Mouse (Mus musculus) urinary bladder, postnatal 25 days (tissue): Measurements from ENCODE around the gene Lce1j.
"Not testable (repeated sequence)": the region's sequence is repeated elsewhere in the genome, so short reads cannot be mapped to it uniquely, and the experiment has no call there.

Source experiments
- DNase-seq: peaks from one replicate; pipeline ENCODE4 v3.0.0; 2022; ENCODE audit warnings: low spot score

Gene Lce1j

DNA sequence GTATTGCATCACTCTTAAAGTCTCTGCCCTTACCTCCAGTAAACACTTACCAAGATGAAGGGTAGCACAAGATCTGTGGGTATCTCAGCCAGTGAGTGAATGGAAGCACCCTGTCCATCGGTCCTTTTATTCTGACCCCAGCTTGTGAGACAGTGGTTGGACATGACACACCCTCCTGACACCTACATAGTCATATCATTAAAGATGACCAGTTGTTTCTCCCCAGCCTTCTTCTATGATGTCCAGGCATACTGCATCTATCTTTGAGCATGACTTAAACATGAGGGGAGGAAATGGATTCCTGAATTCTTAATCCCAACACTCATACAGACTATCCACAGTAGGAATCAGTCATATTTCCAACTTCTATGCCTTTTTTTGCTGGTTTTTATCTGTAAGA, at the start of gene Lce1j:
Lce1j (minus strand) TSS at position 101 of the 400 bp plus-strand sequence.
- DNase-seq, result no peak

DNA sequence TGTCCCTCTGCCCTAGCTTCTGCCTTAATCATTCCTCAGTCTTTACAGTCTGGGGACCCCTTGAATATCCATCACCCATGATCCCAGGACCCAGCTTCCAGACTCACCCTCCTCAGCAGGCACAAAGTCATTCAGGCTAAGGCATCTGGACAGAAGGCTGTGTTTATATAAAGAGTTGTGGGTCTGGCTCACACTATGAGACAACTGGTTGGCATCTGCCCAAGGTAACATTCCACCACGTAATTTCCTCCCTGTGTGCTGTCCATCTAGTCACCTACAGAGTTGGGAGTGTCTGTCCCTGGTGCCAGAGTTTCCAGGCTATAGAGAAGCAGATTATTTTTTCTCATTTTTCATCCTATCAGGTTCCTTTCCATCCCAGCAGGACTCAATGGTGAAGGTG, 36.8 kb upstream of the Lce1j start, which contains the start of gene Kprp:
Kprp (minus strand) TSS at position 140 of the 400 bp plus-strand sequence.
- DNase-seq, result no peak

DNA sequence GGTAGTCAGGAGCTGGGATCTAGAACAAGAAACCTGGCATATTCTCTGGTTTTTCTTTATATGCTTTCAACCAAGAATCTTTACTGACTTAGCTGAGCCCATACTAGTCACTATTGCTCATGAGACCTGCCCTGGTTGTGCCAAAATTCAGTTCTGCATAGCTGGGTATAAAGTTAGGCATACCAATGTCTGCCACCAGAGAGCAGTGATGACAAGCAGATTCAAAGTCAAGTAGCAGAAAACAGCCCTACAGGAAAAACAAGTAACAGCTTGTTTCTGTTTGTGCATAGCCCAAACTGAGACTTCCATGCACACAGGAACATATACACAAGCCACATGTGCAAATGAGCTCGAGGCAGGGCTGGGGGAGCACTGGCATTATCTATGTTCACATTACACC, 35.5 kb upstream of the Lce1j start:
- DNase-seq, result no peak

DNA sequence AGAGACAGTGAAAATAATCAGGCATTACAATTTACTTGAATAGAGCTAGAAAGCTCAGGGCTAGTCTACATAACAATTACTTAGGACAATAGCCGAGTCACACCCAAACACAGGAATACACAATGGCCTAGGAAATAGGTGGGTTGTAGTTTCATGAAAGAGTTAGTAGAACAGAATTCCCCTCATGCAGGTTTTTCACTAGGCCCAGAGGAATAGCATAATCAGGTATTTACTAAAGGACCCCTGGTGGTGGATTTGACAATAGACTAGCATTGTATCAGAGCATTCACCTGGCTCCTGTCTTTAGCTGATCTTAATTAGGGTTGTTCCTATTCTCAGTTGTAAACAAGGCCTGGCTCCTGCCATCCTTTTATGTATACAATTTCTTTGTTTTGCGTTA, 25.7 kb upstream of the Lce1j start:
- not testable (repeated sequence) for DNase-seq

DNA sequence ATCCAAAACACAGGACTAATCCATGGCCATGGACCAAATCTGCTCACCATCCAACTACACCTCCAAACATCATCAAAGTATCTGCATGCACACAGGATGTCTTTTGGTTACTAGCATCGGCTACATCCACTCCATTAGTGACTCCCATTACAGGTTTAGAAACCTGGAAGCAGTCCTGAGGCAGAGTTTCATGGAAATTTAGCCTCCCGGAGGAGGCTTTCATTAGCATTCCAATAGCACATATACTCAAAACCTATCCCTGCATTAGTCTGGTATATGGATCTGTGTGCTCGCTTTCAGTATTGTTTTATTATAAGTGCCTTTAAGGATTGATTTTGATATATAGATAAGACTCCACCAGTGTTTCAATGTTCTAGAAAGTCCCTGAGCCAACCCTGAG, 25.3 kb upstream of the Lce1j start:
- DNase-seq, result no peak

DNA sequence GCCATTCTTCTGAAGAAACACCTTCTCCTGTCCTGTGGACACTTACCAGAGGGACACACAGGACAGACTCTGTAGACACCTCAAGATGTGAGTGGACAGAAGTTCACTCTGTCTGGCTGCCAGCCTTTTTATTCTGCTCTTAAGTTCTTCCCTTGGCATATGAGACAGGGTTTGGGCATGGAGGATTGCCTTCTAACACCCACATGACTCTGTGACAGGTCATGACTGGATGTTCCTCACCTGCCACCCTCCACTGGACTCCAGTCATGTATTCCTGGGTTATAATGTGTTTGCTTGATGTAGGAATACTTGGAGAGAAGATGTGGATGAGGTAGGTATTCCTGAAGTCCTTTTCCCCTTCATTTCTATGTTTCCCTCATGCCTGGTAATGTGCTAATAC, 17.5 kb upstream of the Lce1j start, which contains the start of gene Lce1k:
Lce1k (minus strand) TSS at position 101 of the 400 bp plus-strand sequence.
- DNase-seq, result no peak

DNA sequence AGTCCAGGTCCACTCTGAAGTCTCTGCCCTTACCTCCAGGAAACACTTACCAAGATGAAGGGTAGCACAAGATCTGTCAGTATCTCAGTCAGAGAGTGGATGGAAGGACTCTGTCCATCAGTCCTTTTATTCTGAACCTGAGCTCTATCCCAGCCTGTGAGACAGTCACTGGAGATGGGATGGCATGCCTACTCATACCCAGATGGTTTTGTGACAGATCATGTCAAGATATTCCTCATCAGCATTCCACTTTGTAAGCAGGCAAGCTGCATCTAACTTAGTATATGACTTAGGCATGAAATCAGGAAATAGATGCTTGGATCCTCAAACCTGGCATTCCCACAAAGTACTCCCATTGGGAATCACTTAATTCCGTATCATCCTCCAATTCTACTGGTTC, 11.5 kb downstream of the Lce1j start, which contains the start of gene Lce1i:
Lce1i (minus strand) TSS at position 101 of the 400 bp plus-strand sequence.
- DNase-seq, result no peak

DNA sequence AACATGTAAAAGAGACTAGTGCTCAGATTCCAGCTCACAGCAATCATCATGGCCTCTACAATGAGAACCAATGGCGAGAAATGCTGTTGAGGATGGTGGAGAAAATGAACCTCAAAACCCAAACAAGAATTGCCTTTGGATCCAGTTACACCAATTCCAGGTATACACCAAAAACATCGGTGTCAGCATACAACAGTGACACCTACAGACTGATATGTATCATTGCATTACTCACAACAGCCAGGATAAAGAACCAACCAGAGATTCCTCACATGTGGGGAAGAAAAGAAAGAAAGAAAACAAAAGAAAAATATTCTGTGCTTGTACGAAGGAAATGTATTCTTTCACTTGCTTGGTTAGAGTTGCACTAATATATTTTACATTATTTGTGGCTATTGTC, 18.7 kb downstream of the Lce1j start:
- no peak for DNase-seq

DNA sequence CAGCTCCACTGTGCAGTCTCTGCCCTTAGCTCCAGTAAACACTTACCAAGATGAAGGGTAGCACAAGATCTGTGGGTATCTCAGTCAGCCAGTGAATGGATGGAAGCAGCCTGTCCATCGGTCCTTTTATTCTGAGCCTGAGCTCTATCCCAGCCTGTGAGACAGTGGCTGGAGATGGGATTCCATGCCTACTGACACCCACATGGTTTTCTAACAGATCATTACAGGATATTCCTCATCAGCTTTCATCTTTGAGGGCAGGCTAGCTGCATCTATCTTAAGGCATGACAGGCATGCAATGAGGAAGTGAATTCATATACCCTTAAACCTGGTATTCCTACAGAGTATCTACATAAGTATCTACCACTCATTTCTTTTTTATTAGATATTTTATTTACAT, 25.3 kb downstream of the Lce1j start, which contains the start of gene Lce1h:
Lce1h (minus strand) TSS at position 101 of the 400 bp plus-strand sequence.
- no peak for DNase-seq

DNA sequence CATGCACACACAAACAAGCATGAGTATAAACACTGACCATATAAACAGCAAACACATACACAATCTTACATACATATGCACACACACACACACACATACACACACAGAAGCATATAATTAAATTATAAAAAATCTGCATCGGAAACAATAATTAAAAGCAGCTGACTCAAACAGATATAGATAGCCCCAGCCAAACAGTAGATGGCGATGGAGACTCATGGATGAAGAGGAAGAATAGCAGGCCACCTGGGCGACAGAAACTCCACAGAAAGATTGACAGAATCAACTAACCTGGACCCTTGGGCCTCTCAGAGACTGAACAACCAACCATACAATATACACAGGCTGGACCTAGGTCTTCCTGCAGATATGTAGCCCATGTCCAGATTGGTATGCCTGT, 37.1 kb downstream of the Lce1j start:
- no peak for DNase-seq

DNA sequence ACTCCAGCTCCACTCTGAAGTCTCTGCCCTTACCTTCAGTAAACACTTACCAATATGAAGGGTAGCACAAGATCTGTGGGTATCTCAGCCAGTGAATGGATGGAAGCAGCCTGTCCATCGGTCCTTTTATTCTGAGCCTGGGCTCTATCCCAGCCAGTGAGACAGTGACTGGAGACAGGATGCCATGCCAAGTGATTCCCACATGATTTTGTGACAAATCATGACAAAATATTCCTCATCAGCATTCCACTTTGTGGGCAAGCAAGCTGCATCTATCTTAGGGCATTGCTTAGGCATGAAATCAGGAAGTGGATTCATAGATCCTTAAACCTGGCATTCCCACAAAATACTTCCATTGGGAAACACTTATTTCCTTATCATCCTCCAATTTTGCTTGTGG, 38.1 kb downstream of the Lce1j start, which contains the start of gene Lce1g:
Lce1g (minus strand) TSS at position 101 of the 400 bp plus-strand sequence.
- no peak for DNase-seq

DNA sequence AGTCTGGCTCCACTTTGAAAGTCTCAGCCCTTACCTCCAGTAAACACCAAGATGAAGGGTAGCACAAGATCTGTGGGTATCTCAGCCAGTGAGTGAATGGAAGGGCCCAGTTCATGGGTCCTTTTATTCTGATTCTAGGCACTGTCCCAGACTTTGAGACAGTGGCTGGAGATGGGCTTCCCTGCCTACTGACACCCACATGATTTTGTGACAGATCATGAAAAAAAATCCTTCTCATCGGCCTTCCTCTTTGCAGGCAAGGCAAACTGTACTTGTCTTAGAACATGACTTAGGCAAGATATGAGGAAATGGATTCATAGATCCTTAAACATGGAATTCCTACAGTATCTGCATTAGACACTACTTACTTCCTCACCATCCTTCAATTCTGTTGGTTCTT, 51.3 kb downstream of the Lce1j start, which contains the start of gene Gm38119:
Gm38119 (minus strand) TSS at position 101 of the 400 bp plus-strand sequence.
- DNase-seq, result no peak
